Mouse (Mus musculus): ENCODE measurements around the gene Ssrp1.

GRCm38 (mm10) chr2:85007729-85008128, 29.3 kb upstream of the Ssrp1 start:
- TF ChIP-seq CTCF (IDR thresholded peaks at IDR 0.05; ENCODE audit: low read depth, low read length), result no peak
- TF ChIP-seq POLR2A (IDR thresholded peaks at IDR 0.05; ENCODE audit: extremely low read depth, insufficient read depth, low read length), result no peak
